In genomic region chr12:26631795-26632122, GRCm38 (mm10) we compare ENCODE assay signal across 12 mouse cellular contexts.
A peak's percentile ranks its signal among the peaks of the same experiment; 100 is the strongest.
DNase-seq lines count a peak whose midpoint lies in the region; ATAC-seq lines count a peak whose summit lies in the region.
"Had no signal": no experiment of that assay in that cellular context is flagged by ENCODE, and none has a peak within 500 bp of the region (broad histone marks: within the 10 kb centered on the region; RNA-seq: fewer than 3 reads in every experiment).

No protein-coding gene starts in this region.

- H3K27me3 ChIP-seq in embryonic facial prominence, embryonic 11.5 days (ENCODE audit: control insufficient read depth, insufficient read depth, low read length), result no peaks in the 10 kb centered on the region
- no peaks in the 10 kb centered on the region for H3K27me3 ChIP-seq in hindbrain, embryonic 14.5 days (ENCODE audit: control insufficient read depth, insufficient read depth, low read length)
- H3K27me3 ChIP-seq in midbrain, embryonic 12.5 days, result no peaks in the 10 kb centered on the region
- H3K27me3 ChIP-seq: liver, embryonic 13.5 days had no signal

- no peak overlapping the region for H3K4me3 ChIP-seq in embryonic facial prominence, embryonic 11.5 days (ENCODE audit: low read depth, low read length)
- no peak overlapping the region for H3K4me3 ChIP-seq in hindbrain, embryonic 14.5 days (replicated peaks; ENCODE audit: low read length)
- no peak overlapping the region for H3K4me3 ChIP-seq in midbrain, embryonic 12.5 days
- H3K4me3 ChIP-seq: gastrocnemius, adult 2 months; liver, embryonic 13.5 days had no signal

- no peak overlapping the region for H3K4me2 ChIP-seq in embryonic facial prominence, embryonic 11.5 days (ENCODE audit: low read depth, low read length)
- peak overlapping the region; percentile 22 for H3K4me2 ChIP-seq in hindbrain, embryonic 14.5 days (replicated peaks)
- peak overlapping the region; percentile 40 for H3K4me2 ChIP-seq in midbrain, embryonic 12.5 days (replicated peaks)
- H3K4me2 ChIP-seq: liver, embryonic 13.5 days had no signal

- H3K9ac ChIP-seq in embryonic facial prominence, embryonic 11.5 days (replicated peaks; ENCODE audit: low read length), result no peak overlapping the region
- peak overlapping the region; percentile 26; the same call in 1 of the 2 replicates for H3K9ac ChIP-seq in hindbrain, embryonic 14.5 days
- 0 out of 2 replicates have a peak overlapping the region, but pooled peaks have one; percentile 11 for H3K9ac ChIP-seq in midbrain, embryonic 12.5 days (replicated peaks)
- H3K9ac ChIP-seq: liver, embryonic 13.5 days had no signal

- no peaks in the 10 kb centered on the region for H3K36me3 ChIP-seq in embryonic facial prominence, embryonic 11.5 days (replicated peaks; ENCODE audit: control insufficient read depth, insufficient read depth, low read depth, low read length)
- H3K36me3 ChIP-seq in hindbrain, embryonic 14.5 days (replicated peaks; ENCODE audit: control insufficient read depth, insufficient read depth), result no peaks in the 10 kb centered on the region
- no peaks in the 10 kb centered on the region for H3K36me3 ChIP-seq in midbrain, embryonic 12.5 days
- H3K36me3 ChIP-seq: liver, embryonic 13.5 days had no signal

- no peaks in the 10 kb centered on the region for H3K9me3 ChIP-seq in embryonic facial prominence, embryonic 11.5 days (replicated peaks; ENCODE audit: control insufficient read depth, low read length)
- no peaks in the 10 kb centered on the region for H3K9me3 ChIP-seq in hindbrain, embryonic 14.5 days (ENCODE audit: control insufficient read depth, low read length)
- H3K9me3 ChIP-seq in midbrain, embryonic 12.5 days, result no peaks in the 10 kb centered on the region
- H3K9me3 ChIP-seq: liver, embryonic 13.5 days had no signal

- 0 out of 2 replicates have a peak, but pooled peaks cover 3% of the 10 kb centered on the region for H3K4me1 ChIP-seq in embryonic facial prominence, embryonic 11.5 days (ENCODE audit: control insufficient read depth, insufficient read depth, low read length)
- peaks cover 18% of the 10 kb centered on the region for H3K4me1 ChIP-seq in hindbrain, embryonic 14.5 days (replicated peaks; ENCODE audit: control insufficient read depth, insufficient read depth, low read length)
- peaks cover 42% of the 10 kb centered on the region for H3K4me1 ChIP-seq in midbrain, embryonic 12.5 days
- H3K4me1 ChIP-seq: liver, embryonic 13.5 days had no signal

- peak; percentile 88 for ATAC-seq in embryonic facial prominence, embryonic 11.5 days (replicated peaks; ENCODE audit: insufficient number of reproducible peaks, low FRiP score, low TSS enrichment, low read depth)
- peak; percentile 90 for ATAC-seq in hindbrain, embryonic 14.5 days (ENCODE audit: low FRiP score)
- ATAC-seq in midbrain, embryonic 12.5 days (ENCODE audit: low FRiP score, low read depth), result peak; percentile 93

- H3K27ac ChIP-seq in embryonic facial prominence, embryonic 11.5 days (replicated peaks; ENCODE audit: low read depth, low read length), result peak overlapping the region; percentile 57; the same call in 1 of the 2 replicates
- peak overlapping the region; percentile 87 for H3K27ac ChIP-seq in hindbrain, embryonic 14.5 days
- peak overlapping the region; percentile 95 for H3K27ac ChIP-seq in midbrain, embryonic 12.5 days (replicated peaks)
- H3K27ac ChIP-seq: gastrocnemius, adult 2 months; liver, embryonic 13.5 days had no signal

- 4% methylated on average over 1 of the region's 1 CpGs for WGBS in embryonic facial prominence, embryonic 11.5 days
- 8% methylated on average over 1 of the region's 1 CpGs for WGBS in hindbrain, embryonic 14.5 days
- 9% methylated on average over 1 of the region's 1 CpGs for WGBS in midbrain, embryonic 12.5 days

- peak; percentile 52 for DNase-seq in brain, embryonic 18.5 days (ENCODE audit: low read depth, low spot score)
- DNase-seq in embryonic facial prominence, embryonic 11.5 days (ENCODE audit: low spot score), result peak; percentile 72
- DNase-seq in hindbrain, embryonic 14.5 days (ENCODE audit: low spot score), result peak; percentile 73
- no peak for DNase-seq in testis, postnatal 10 days (ENCODE audit: low spot score)
- no peak for DNase-seq in adrenal gland, postnatal 10 days
- no peak for DNase-seq in kidney, postnatal 10 days
- no peak for DNase-seq in natural killer cell, adult 2 months (ENCODE audit: low spot score in 2 of 2)
- DNase-seq: gastrocnemius, adult 2 months; heart, postnatal 36 days; liver, embryonic 13.5 days; spleen, adult 18-20 months had no signal

Comparison
In these comparisons a context has a peak if more than half of its experiments do, and no peak if none do; other contexts are left out.
1. DNase-seq: peak in brain, embryonic 18.5 days (single experiment), embryonic facial prominence, embryonic 11.5 days (single experiment) and hindbrain, embryonic 14.5 days (single experiment); none in testis, postnatal 10 days (single experiment), adrenal gland, postnatal 10 days (single experiment), kidney, postnatal 10 days (single experiment) and natural killer cell, adult 2 months (0 of 2).
2. Peak in every context shown above with its lines, with median percentiles within 50 percentile points of each other: ATAC-seq and H3K27ac ChIP-seq.